Mouse (Mus musculus) skeletal muscle tissue, adult 2 months (tissue): ENCODE data around the gene 4930564D02Rik.

Experiments
- DNase-seq: peaks from one replicate; pipeline ENCODE4 v3.0.0-alpha.2; 2012; ENCODE audit warnings: low read depth, low spot score

4930564D02Rik gene

DNA sequence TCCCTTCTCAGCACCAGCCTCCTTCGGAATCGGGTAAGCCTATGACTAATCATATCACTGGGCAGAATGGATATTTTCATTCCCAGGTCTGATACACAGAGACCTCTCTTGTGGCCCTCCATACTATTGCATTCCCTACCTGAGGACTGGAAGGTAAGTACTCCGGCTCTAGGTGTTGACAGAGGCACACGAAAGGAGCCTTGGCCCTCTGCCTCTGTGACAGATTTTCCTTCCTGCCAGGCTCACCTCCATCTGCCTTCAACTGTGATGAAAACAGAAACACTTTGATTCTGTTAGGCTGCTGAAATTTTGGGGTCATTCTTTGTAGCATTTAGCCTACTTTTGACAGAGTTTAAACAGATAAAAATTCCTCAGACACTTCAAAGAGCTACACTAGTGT, 47.2 kb downstream of the 4930564D02Rik start:
- DNase-seq = no peak

DNA sequence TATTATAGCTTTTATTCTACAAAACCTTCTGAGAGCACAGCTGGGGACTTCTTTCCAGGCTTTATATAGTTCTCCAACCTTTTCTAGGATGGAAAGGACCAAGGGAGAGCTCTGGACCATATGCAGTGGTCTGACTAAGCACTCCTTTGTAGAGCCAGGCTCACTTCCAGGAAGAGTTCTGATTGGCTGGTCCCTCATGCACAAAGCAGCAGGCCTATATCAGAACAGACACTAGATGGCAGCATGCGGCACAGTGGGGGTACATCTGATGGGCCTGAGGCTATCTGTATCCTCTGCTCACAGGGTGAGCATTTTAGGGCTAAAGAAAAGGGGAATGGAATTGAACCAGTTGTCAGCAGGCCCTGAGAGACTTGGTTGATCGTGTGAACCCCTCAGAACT, 47.6 kb downstream of the 4930564D02Rik start:
- DNase-seq = peak; percentile 35

GRCm38 (mm10) chr3:105116596-105116995, 50.0 kb downstream of the 4930564D02Rik start:
- peak; percentile 43 for DNase-seq

- no peak for DNase-seq
Observed at GRCm38 (mm10) chr3:105123776-105124175, 57.1 kb downstream of the 4930564D02Rik start.

DNA sequence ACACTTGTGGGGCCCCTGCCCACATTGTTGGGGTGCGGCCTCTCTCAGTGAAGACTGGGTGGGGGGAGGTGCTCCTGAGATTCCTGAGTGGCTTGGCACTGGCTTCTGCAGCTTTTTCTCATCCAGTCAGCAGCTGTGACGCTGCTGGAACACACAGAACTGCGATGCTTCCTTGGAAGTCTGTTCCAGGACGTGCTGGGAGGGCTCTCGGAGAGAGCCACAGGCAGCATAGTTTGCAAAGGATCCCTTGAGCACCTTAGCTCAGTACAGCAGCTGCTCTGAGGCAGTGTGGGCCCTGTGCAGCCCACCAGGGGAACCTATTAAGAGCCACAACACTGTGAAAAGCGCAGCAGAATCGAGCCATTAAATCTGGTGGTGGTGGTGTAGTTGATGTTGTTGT, 61.2 kb downstream of the 4930564D02Rik start:
- DNase-seq = no peak
